Mouse (Mus musculus) E14TG2a.4 (cell line): ENCODE results near the gene Tstd2.

Experiments
- CTCF ChIP-seq: conservative IDR thresholded peaks from 2 replicates; pipeline ENCODE4 v1.5.1; 2014; ENCODE audit warnings: low read length
- NANOG ChIP-seq: IDR thresholded peaks from 2 replicates; pipeline ENCODE4 v1.6.1; 2014; ENCODE audit warnings: borderline replicate concordance, low read length, mixed read lengths
- POU5F1 ChIP-seq: IDR thresholded peaks from 2 replicates; pipeline ENCODE4 v1.6.1; 2014; ENCODE audit warnings: low read length, borderline replicate concordance

GRCm38 (mm10) chr4:46111361-46111760 lies 27.1 kb downstream of the Tstd2 start:
- TF ChIP-seq CTCF (no peak), NANOG (no peak), POU5F1 (no peak)
